In the genomic region with DNA sequence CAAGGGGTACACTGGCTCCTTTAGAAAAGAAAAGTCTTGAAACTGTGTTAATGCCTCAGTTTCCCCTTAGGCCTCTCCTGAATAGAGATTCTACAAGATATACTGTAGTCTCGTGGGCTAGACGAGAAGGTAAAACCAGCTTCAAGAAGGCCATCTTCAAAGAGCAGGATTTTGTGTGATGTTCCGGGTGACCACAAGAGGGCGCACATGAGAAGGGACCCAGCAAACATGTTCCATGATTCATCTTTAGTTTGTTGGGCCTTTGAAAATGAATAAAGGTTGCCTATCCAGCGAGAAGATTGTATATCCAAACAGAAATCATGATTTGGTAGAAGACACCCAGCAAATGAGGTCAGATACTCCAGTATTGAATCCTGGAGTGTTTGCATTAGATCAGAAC, we compare ENCODE assay signal across 9 mouse cellular contexts. TPM values are rescaled to one million over a fixed set of nuclear protein-coding genes. Genes with fewer than 3 reads are reported as not detected.
DNase-seq lines count a peak whose midpoint lies in the region; ATAC-seq lines count a peak whose summit lies in the region.
"Had no signal": no experiment of that assay in that cellular context is flagged by ENCODE, and none has a peak within 500 bp of the region (broad histone marks: within the 10 kb centered on the region; RNA-seq: fewer than 3 reads in every experiment).

No protein-coding gene starts in this region.

- H3K27me3 ChIP-seq in midbrain, embryonic 11.5 days (ENCODE audit: control insufficient read depth, insufficient read depth, low read length): no peaks in the 10 kb centered on the region
- H3K27me3 ChIP-seq in midbrain, embryonic 15.5 days (replicated peaks): no peaks in the 10 kb centered on the region
- no peaks in the 10 kb centered on the region for H3K27me3 ChIP-seq in limb, embryonic 11.5 days (ENCODE audit: control insufficient read depth, insufficient read depth, low read length)
- H3K27me3 ChIP-seq: hindbrain, embryonic 15.5 days had no signal

- ATAC-seq in midbrain, embryonic 11.5 days (ENCODE audit: low FRiP score): no peak
- no peak for ATAC-seq in midbrain, embryonic 15.5 days (replicated peaks)
- ATAC-seq in hematopoietic stem cell, adult 5-6 weeks (replicated peaks in 1 of 2; ENCODE audit: insufficient read depth in 1 of 2, low FRiP score in 2 of 2, low TSS enrichment in 1 of 2, low read depth in 1 of 2, poor library complexity in 2 of 2, severe bottlenecking in 2 of 2): peak; percentile 42 to 58; a peak in 3 of 4 replicates
- no peak for ATAC-seq in limb, embryonic 11.5 days (ENCODE audit: insufficient number of reproducible peaks, low FRiP score, low TSS enrichment, low read depth)

- H3K4me3 ChIP-seq in midbrain, embryonic 11.5 days (ENCODE audit: low read depth, low read length): no peak overlapping the region
- no peak overlapping the region for H3K4me3 ChIP-seq in midbrain, embryonic 15.5 days
- H3K4me3 ChIP-seq in limb, embryonic 11.5 days (ENCODE audit: low read depth, low read length): no peak overlapping the region
- H3K4me3 ChIP-seq: hindbrain, embryonic 15.5 days had no signal

- no peak overlapping the region for H3K9ac ChIP-seq in midbrain, embryonic 11.5 days (ENCODE audit: low read length)
- H3K9ac ChIP-seq in midbrain, embryonic 15.5 days: no peak overlapping the region
- H3K9ac ChIP-seq in limb, embryonic 11.5 days (ENCODE audit: low read length): no peak overlapping the region
- H3K9ac ChIP-seq: hindbrain, embryonic 15.5 days had no signal

- H3K4me2 ChIP-seq in midbrain, embryonic 11.5 days: no peak overlapping the region
- no peak overlapping the region for H3K4me2 ChIP-seq in midbrain, embryonic 15.5 days
- no peak overlapping the region for H3K4me2 ChIP-seq in limb, embryonic 11.5 days (ENCODE audit: low read depth, severe bottlenecking)
- H3K4me2 ChIP-seq: hindbrain, embryonic 15.5 days had no signal

- H3K36me3 ChIP-seq in midbrain, embryonic 11.5 days (ENCODE audit: control insufficient read depth, insufficient read depth, low read length): no peaks in the 10 kb centered on the region
- no peaks in the 10 kb centered on the region; the same call in 1 of the 2 replicates for H3K36me3 ChIP-seq in midbrain, embryonic 15.5 days (replicated peaks)
- H3K36me3 ChIP-seq in limb, embryonic 11.5 days (ENCODE audit: control insufficient read depth, insufficient read depth, low read length): no peaks in the 10 kb centered on the region
- H3K36me3 ChIP-seq: hindbrain, embryonic 15.5 days had no signal

- no peaks in the 10 kb centered on the region for H3K9me3 ChIP-seq in midbrain, embryonic 11.5 days (ENCODE audit: control insufficient read depth, low read length)
- no peaks in the 10 kb centered on the region for H3K9me3 ChIP-seq in midbrain, embryonic 15.5 days
- no peaks in the 10 kb centered on the region for H3K9me3 ChIP-seq in limb, embryonic 11.5 days (ENCODE audit: control insufficient read depth, low read length)
- H3K9me3 ChIP-seq: hindbrain, embryonic 15.5 days had no signal

- no peaks in the 10 kb centered on the region for H3K4me1 ChIP-seq in midbrain, embryonic 11.5 days (ENCODE audit: control insufficient read depth, insufficient read depth, low read length)
- no peaks in the 10 kb centered on the region for H3K4me1 ChIP-seq in midbrain, embryonic 15.5 days
- H3K4me1 ChIP-seq in limb, embryonic 11.5 days (ENCODE audit: control insufficient read depth, insufficient read depth, low read length): no peaks in the 10 kb centered on the region
- H3K4me1 ChIP-seq: hindbrain, embryonic 15.5 days had no signal

- WGBS in midbrain, embryonic 11.5 days: 24% methylated on average over 5 of the region's 5 CpGs
- 26% methylated on average over 5 of the region's 5 CpGs for WGBS in midbrain, embryonic 15.5 days
- 21% methylated on average over 5 of the region's 5 CpGs for WGBS in limb, embryonic 11.5 days

- no peak overlapping the region for H3K27ac ChIP-seq in midbrain, embryonic 11.5 days (ENCODE audit: low read depth, low read length)
- no peak overlapping the region for H3K27ac ChIP-seq in midbrain, embryonic 15.5 days
- H3K27ac ChIP-seq in limb, embryonic 11.5 days (replicated peaks; ENCODE audit: low read depth, low read length): no peak overlapping the region
- H3K27ac ChIP-seq: hindbrain, embryonic 15.5 days had no signal

- DNase-seq in midbrain, embryonic 11.5 days (ENCODE audit: low spot score, missing footprints): peak; percentile 93
- DNase-seq in T-cell, adult 2 months (ENCODE audit: low spot score): peak; percentile 48
- DNase-seq in cerebellum, postnatal 14 days: peak; percentile 76 to 80
- peak; percentile 75 for DNase-seq in limb, embryonic 11.5 days (ENCODE audit: low spot score)
- DNase-seq in retina, embryonic 14.5 days (ENCODE audit: low spot score): peak; percentile 78
- DNase-seq in Muller cell, postnatal 12 days (ENCODE audit: inconsistent ontology term): no peak

RNA-seq across cellular contexts. Expression of a gene that starts 48.4 kb away (rescaled TPM):
- 3.7 and 4.2 TPM in 2 replicates for polyA plus RNA-seq in midbrain, embryonic 11.5 days (2014; fragmentation: Nextera tagmentation; extraction: Ambion mirVana)
- 2.1 and 2.2 TPM in 2 replicates for polyA plus RNA-seq in midbrain, embryonic 15.5 days (2015; fragmentation: Nextera tagmentation; extraction: Ambion mirVana)
- total RNA-seq in hematopoietic stem cell, adult 5-6 weeks (2017): 26.8 and 31.9 TPM in 2 replicates
- polyA plus RNA-seq in limb, embryonic 11.5 days (2014; fragmentation: Nextera tagmentation; extraction: Ambion mirVana): 5.5 and 6.2 TPM in 2 replicates

Comparison
In these comparisons a context has a peak if more than half of its experiments do, and no peak if none do; other contexts are left out.
1. ATAC-seq: peak in hematopoietic stem cell, adult 5-6 weeks (2 of 2); none in midbrain, embryonic 11.5 days (single experiment), midbrain, embryonic 15.5 days (single experiment) and limb, embryonic 11.5 days (single experiment).